Mouse (Mus musculus) right cerebral cortex, postnatal 25 days (tissue): ENCODE measurements around the gene Magee1.
"Not testable (repeated sequence)": the region's sequence is repeated elsewhere in the genome, so short reads cannot be mapped to it uniquely, and the experiment has no call there.

Experiments
- DNase-seq: peaks from one replicate; pipeline ENCODE4 v3.0.0; 2022

Gene Magee1

DNA sequence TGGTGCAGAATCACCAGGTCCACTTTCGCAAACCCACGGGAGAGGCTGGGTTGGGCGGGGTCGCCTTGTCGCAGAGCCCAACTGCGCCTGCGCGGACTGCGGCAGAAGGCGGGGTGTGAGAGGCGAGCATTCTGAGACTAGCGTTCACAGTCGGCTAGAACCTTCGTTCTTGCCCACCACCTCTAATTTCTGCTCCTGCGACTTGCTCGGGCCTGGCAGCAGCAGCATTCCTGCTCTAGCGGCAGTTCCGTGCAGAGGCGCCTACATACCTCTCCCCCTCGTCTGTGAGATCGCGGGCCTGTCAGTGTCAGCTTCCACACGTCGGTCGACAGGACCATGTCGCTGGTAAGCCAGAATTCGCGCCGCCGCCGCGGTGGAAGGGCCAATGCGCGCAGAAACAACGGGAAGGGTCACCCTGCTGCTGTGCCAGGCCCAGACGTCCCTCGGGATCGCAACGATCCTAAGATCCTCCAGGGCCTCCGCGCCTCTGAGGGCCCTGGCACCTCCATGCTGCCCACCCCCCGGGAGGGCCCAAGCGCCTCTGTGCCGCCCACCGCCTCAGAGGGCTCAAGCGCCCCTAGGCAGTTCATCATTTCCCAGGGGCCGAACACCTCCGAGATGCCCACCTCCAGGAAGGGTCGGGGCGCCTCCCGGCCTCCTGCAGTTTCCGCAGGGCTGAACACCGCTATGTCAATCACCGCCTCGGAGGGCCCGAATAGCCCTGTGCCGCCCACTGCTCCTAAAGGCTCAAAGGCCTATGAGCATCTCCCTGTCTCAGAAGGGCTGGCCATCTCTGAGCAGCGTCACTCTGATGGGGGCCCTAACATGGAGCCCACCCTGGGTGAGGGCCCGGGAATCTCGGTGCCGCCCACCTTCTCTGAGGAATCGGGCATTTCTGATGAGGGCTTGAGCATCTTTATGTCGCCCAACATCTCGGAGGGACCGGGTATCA is at the start of gene Magee1:
Gene Magee1 (plus strand): TSS at position 104 of the 952 bp plus-strand sequence.
- DNase-seq: peak; percentile 88

DNA sequence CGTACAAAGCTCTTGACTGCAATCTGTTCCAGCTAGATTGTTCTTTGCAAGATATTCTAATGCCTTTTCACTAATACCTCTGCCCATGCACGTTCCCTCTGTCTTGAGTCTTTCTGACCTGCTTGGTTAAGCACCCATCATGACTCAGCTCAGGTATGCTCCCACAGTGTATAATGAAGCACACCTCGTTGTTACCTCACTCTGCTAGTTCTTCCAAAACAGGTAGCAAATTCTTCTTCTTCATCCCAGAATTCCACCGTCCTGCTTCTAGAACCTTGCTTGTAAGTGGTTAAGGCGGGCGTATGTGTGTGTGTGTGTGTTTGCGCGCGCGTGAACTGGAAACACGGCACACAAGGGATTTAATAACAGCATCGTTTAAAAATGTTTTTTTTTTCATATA is 41.0 kb upstream of the Magee1 start:
- DNase-seq: no peak

DNA sequence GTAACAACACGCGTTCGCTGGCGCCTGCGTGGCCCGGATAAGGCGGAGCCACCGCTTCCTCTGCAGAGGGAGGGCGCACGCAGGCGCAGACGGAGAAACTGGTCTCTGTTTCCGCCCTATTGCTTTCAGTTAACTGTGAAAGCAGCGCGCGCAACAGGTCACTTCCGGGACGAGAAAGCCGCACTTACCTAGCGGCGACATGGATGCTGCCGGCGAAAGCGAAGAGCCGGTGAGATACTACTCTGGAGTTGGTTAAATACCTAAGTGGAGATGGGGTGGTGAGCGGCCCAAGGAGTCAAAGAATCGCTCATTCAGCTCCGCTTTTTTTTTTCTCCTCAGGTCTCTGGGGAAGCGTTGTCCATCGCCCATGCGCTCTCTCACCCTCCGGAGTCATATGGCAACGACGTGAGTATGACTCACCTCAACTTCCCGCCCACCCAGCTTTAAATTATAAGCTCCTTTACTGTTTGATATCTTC is 40.5 kb upstream of the Magee1 start, which contains the start of gene Pbdc1:
Gene Pbdc1 (plus strand): TSS at position 142 of the 478 bp plus-strand sequence.
- peak; percentile 87 for DNase-seq

DNA sequence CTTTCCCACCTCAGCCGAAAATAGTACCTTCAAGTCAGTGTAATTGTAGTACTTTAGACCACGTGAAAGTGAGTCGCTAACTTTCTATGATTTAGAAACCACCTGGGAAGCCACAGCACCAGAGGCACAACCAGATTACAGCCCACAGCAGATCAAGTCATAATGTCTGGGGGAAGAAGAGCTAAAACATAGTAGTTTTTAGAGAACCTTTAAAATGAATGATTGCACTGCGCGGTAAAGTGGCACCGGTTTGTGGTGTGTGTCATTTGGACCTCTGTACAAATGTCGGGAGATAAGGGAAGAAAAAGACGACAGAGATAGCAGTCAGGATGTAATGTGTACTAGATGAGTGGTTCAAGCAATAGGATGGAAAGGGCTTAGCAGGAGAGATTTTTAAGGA is 40.1 kb upstream of the Magee1 start:
- DNase-seq: no peak

DNA sequence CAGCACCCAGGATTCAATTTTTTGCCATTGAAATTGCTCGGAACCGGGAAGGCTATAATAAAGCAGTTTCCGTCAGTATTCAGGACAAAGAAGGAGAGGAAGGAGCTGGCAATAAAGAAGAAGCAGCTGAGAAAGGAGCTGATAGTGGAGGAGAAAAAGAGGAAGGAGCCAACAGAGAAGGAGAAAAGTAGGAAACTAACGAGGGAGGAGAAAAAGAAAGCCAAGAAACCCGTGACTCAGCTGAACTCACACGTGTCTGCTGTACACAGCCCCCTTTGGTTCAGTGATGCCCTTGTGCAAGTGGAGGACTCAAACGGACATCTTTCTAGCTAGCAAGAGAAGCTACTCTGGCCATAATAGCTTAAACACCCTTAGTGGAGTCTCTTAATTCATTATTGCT is 37.2 kb upstream of the Magee1 start:
- not testable (repeated sequence) for DNase-seq

DNA sequence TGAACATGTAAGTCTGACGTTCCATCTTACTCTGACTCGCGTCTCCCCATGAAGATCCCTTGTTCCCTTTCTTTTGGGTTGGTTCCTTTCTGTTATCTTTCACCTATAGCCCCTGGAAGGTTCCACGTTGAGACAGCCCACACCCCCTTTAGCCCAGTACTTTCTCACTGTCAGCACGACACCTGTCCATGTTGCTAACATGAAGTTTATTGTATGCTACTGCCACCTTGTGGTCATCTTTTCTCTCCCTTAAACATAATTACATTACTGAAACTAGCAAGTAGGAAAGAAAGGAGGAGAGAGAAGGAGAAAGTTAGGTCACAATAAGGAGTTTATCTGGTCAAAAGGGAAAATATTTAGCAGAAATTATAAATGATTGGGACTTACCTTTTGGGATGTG is 16.0 kb upstream of the Magee1 start:
- DNase-seq: no peak

DNA sequence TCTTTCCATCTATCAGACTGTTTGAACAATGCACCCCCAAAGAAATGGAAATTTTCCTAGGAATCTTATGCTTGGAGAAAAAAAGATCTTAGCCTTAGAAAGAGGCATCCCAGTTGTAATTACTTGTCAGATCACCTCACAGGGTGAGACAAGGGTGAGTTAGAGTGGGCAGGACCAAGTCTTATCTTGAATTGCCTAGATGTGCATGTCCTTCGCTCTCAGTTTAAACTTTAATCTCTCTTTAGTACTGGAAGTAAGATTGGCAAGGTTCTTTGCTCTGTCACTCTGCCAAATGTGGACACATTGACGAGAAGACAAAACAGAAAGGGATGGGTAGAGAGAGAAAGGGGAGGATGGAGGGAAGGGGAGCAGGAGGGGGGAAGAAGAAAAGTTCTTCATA is 5.2 kb upstream of the Magee1 start:
- no peak for DNase-seq

DNA sequence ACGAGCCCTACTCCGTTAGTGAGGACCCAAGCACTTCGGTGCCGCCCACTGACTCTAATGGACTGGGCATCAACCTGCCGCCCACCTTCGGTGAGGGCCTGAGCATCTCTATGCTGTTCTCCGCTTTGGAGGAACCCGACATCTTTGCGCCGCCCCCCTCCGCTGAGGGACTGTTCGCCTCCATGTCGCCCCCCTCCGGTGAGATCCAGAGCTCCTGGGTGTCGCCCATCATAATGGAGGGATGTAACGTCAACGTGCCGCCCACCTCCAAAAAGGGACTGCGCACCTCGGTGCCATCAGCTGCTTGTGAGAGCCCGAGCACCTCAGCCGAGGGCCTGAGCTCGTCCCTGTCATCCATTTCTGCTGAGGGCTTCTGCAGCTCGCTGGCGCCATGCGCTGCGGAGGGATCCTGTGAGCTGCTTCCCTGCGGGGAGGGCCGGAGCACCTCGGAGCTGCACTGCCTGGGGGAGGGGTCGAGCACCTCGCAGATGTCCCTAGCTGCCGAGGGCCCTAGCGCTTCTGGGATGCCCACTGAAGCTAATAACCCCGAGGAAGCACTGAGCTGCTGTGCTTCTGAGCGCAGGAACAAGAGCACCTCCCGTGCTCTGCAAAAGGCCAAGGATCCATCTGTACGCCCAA is 1.2 kb downstream of the Magee1 start:
- DNase-seq: peak; percentile 78

DNA sequence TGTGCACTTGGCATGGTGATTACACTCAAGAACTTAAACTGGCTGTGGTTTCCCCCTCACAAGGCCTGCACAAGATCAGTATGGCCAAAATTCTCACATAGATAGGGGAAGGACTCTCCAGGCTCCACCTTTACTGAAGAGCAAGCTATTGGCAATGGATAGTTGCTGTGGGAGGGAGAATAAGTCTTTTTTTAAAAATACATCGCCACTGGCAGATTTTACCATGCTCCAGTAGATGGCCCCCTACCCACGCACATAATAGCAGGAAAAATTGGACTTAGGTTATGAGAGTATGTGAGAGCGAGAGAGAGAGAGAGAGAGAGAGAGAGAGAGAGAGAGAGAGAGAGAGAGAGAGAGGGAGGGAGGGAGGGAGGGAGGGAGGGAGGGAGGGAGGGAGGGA is 4.7 kb downstream of the Magee1 start:
- no peak for DNase-seq

DNA sequence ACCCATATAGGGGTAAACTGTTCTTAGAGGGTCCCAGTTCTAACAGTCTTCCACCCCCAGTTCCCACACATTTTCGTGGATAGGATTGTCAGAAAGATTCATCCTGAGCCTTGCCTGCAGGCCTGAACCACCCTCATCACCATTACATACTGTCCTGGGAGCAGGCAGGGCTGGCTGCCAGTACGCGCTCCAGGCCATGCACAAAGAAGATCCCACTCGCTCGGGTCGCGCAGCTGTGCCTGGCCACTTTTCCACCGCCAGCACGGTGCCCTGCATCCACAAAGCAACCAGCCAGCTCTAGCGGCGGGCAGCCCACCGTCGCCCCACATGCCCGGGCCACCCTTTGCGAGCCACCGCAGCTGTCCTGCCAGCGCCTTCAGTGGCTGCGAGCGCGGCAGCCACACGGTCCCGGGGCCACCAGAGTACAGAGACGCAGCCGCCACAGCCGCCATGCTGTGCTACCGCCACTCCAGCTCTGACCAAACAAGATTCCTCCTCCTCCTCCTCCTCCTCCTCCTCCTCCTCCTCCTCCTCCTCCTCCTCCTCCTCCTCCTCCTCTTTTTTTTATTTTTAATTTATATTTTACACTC is 31.8 kb downstream of the Magee1 start:
- DNase-seq: peak; percentile 5

DNA sequence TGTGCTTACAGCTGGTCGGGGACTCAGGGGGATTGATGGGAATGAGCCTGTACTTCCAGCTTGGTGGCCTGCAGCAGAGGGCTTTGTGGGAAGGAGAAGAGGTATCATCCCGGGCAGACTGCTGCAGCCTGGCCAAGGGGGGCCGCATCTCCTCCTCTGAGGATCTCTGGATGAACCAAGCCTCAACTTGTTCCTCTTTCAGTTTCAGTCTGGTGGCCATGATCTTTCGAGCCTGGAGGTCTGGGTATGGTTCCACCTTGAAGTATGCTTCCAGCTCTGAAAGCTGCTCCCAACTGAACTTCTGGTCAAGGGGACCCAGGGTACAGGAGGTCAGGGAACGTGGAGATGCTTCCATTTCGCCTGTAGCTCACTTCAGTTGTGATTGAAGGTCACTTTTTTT is 44.8 kb downstream of the Magee1 start:
- DNase-seq: not testable (repeated sequence)

DNA sequence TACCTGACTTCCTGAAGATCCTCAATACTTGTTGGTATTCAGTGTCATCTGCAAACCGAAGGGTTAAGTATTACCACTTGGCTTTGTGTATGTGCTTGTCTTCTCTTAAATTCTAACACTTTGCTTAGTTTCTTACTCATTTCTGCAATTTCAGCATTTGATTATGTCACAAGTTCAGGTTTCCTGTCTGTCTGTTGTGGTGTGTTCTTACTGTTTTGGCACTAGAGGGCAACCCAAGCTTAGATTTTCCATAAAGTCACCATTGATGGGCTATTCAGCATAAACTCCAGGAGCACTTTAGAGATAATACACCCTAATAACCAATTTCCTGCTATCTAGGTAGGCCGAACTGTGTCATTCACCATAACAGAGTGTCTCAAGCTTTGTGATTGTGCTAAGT is 47.0 kb downstream of the Magee1 start:
- DNase-seq: no peak
